Mouse (Mus musculus) heart, adult 11 months (tissue): ENCODE measurements around the gene Gramd1b.

ENCODE experiments used
- DNase-seq: peaks from one replicate; pipeline ENCODE4 v3.0.0; 2022

Gene Gramd1b

DNA sequence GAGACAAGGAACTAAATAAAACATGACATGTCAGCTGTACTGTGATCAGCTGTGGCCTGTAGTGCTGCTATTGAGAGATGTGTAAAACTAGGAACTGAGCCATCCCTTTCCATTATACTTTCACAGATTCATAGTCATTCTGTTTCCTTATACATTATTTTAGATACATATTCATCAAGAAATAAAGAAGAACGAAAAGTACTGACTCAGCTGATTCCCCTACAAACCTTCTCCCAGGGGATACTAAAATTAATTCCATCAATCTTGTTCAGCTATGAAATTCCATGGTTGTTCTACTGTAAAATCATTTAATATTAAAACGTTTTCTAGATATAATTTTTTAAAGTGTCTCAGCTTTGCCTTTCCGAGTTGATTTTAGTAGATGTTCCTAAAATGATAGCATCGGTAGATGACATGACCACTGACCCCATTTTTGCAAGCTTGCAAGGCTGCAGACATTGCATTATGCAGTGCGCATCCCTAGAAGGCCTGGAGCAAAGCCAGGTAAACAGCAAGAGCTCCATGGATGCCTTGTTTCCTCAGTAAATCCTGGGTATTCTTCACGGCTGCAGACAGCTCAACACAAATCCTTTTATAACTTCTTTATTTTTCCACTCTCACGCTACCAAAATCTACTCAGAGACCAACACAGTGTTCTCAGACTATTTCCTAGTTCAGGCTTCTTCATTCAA, 285.1 kb downstream of the Gramd1b start:
- DNase-seq: peak; percentile 50

- DNase-seq: peak; percentile 61
Observed at GRCm38 (mm10) chr9:40245466-40245865, 285.7 kb downstream of the Gramd1b start.
